Mouse (Mus musculus) lung, postnatal 0 days (tissue): ENCODE measurements around the gene Ptpn14.

Experiments used
- CTCF ChIP-seq: IDR thresholded peaks from 2 replicates; pipeline ENCODE4 v1.5.1; 2016; ENCODE audit warnings: antibody characterized with exemption, mild to moderate bottlenecking
- EP300 ChIP-seq: IDR thresholded peaks from 2 replicates; pipeline ENCODE4 v1.6.1; 2016; ENCODE audit warnings: antibody characterized with exemption, mild to moderate bottlenecking, control low read depth

- TF ChIP-seq CTCF, result peak; percentile 55
- TF ChIP-seq EP300, result no peak; the same call in none of the 2 replicates
Observed at GRCm38 (mm10) chr1:189860112-189860941, 132.3 kb downstream of the Ptpn14 start.
